Mouse (Mus musculus) layer of hippocampus, adult 8-10 months (tissue): ENCODE results near the gene H2al2b. TPM values are rescaled to one million over a fixed set of nuclear protein-coding genes. Genes with fewer than 3 reads are reported as not detected.
"Not testable (repeated sequence)": the region's sequence is repeated elsewhere in the genome, so short reads cannot be mapped to it uniquely, and the experiment has no call there.

Experiments used
- DNase-seq, 2 experiments: peaks; one replicate each; pipeline ENCODE4 v3.0.0; 2022; ENCODE audit warnings: low spot score in 2 of 2
- total RNA-seq, 4 experiments: library from RNA; stranded (reverse); gene quantifications; 2 replicates each; pipeline ENCODE4 v1.2.4; 2022

Gene H2al2b
- total RNA-seq, result not detected

DNA sequence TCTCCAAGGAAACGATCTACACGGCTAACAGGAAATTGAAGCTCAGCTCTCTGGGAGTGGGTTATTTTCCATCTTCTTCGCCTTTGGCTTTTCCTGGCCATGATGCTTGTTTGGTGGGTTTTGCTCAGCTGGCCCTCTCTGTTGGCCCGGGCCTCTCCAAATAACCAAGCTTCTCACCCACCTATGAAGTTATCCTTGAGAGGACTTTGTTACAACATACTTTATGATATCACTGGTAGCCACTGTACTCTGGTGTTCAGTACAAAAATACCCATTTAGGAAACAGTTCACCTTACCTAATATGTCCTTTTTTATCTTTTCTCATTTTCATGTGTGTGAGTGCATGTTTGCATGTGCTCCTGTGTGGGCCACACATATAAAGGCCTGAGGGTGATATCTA is at the start of gene H2al2b:
Gene H2al2b (minus strand): TSS at position 101 of the 400 bp plus-strand sequence.
- DNase-seq, result not testable (repeated sequence)

Other genes starting within 250 kb of the H2al2b start
- gene H2al2c, start 121.6 kb downstream of the H2al2b start, total RNA-seq, result not detected
- not detected for gene Sry, start 57.0 kb downstream of the H2al2b start, total RNA-seq
- not detected for gene Gm4064, start 75.5 kb upstream of the H2al2b start, total RNA-seq
- not detected for gene Rbmy, start 110.0 kb upstream of the H2al2b start, total RNA-seq
- not detected for gene Gm10256, start 110.0 kb upstream of the H2al2b start, total RNA-seq
- gene Gm10352, start 180.3 kb upstream of the H2al2b start, total RNA-seq, result not detected
- not detected for gene Gm29289, start 211.9 kb upstream of the H2al2b start, total RNA-seq